Mouse (Mus musculus) heart, postnatal 0 days (tissue): ENCODE data around the gene Pfdn5. TPM values are rescaled to one million over a fixed set of nuclear protein-coding genes. Genes with fewer than 3 reads are reported as not detected.

Source experiments
- ATAC-seq: fragments of 200-750 bp; cut with Nextera tagmentation; 2 replicates; pipeline ENCODE4 v1.8.0; 2017; ENCODE audit warnings: low read depth, moderate number of reproducible peaks, moderate library complexity; ENCODE audit not compliant: insufficient read depth
- DNase-seq: peaks from one replicate; pipeline ENCODE4 v3.0.0-alpha.2; 2016; ENCODE audit warnings: low spot score
- H3K27ac ChIP-seq: fragments of 300-500 bp; sonication (generic); 2 replicates; pipeline ENCODE4 v1.5.1; 2014; ENCODE audit warnings: low read depth, mild to moderate bottlenecking
- H3K27me3 ChIP-seq: fragments of 300-500 bp; sonication (generic); 2 replicates; pipeline ENCODE4 v1.6.1; 2014; ENCODE audit warnings: low read length, mixed read lengths; ENCODE audit not compliant: control insufficient read depth, insufficient read depth
- H3K36me3 ChIP-seq: fragments of 300-500 bp; sonication (generic); replicated peaks from 2 replicates; pipeline ENCODE4 v1.6.1; 2014; ENCODE audit warnings: low read length, mixed read lengths; ENCODE audit not compliant: control insufficient read depth, insufficient read depth
- H3K4me1 ChIP-seq: fragments of 300-500 bp; sonication (generic); 2 replicates; pipeline ENCODE4 v1.6.1; 2014; ENCODE audit warnings: antibody characterized with exemption; ENCODE audit not compliant: control insufficient read depth, insufficient read depth
- H3K4me2 ChIP-seq: fragments of 300-500 bp; sonication (generic); 2 replicates; pipeline ENCODE4 v1.6.1; 2014; ENCODE audit warnings: low read depth, mild to moderate bottlenecking, low read length, moderate library complexity
- H3K4me3 ChIP-seq: fragments of 300-500 bp; sonication (generic); 2 replicates; pipeline ENCODE4 v1.5.1; 2014; ENCODE audit warnings: low read depth, low read length
- H3K9ac ChIP-seq: fragments of 300-500 bp; sonication (generic); replicated peaks from 2 replicates; pipeline ENCODE4 v1.6.1; 2014; ENCODE audit warnings: low read depth, low read length, mixed read lengths
- H3K9me3 ChIP-seq: fragments of 300-500 bp; sonication (generic); replicated peaks from 2 replicates; pipeline ENCODE4 v1.6.1; 2016; ENCODE audit warnings: low read length; ENCODE audit not compliant: control insufficient read depth
- CTCF ChIP-seq: IDR thresholded peaks from 2 replicates; pipeline ENCODE4 v1.5.1; 2016; ENCODE audit warnings: antibody characterized with exemption, control low read depth, low read depth
- EP300 ChIP-seq: IDR thresholded peaks from 2 replicates; pipeline ENCODE4 v1.6.1; 2016; ENCODE audit warnings: antibody characterized with exemption, low read depth
- WGBS: fragments of 180-500 bp; shearing (Covaris S2); extraction: QIAGEN DNeasy Blood & Tissue Kit; methylation state at CpG from one replicate; pipeline ENCODE4 v1.1.7; 2014; 5-methylcytosine and 5-hydroxymethylcytosine counted together
- polyA plus RNA-seq: library from polyadenylated mRNA; unstranded; fragments of >200 nt; fragmentation: Nextera tagmentation; extraction: Ambion mirVana; gene quantifications from 2 replicates; pipeline ENCODE4 v1.2.1, GENCODE M21; 2015
- total RNA-seq: library from RNA; depleted of rRNA; stranded (reverse); fragments of >200 nt; gene quantifications from 2 replicates; pipeline ENCODE4 v1.2.3, GENCODE M21; 2014; ENCODE audit warnings: low replicate concordance

Gene Pfdn5
- total and polyA plus RNA-seq, 2 experiments from 2014 or later = 148 to 344 TPM

DNA sequence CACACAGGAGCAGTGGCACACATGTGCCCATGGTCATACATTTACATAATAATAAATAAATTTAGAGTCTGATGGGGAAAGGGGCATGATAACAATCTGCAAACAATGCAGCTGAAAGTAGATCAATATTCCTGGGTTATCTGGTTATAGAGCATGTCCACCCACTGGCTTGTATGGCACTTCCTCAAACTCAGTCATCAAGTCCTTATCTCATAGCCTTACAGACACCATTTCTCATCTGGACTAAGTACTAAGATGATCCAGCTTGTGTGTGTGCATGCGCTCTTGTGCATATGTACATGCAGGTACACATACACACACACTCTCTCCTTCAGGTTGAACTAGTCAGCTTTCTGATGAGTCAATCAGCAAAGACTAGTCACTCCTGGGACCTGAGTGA is 38.8 kb downstream of the Pfdn5 start:
- H3K9me3 ChIP-seq = no peaks in the 10 kb centered on the region
- H3K4me3 ChIP-seq = no peak overlapping the region
- H3K4me2 ChIP-seq = no peak overlapping the region
- TF ChIP-seq CTCF (no peak), EP300 (no peak)
- ATAC-seq = no peak
- H3K9ac ChIP-seq = no peak overlapping the region
- H3K36me3 ChIP-seq = no peaks in the 10 kb centered on the region
- no peak for DNase-seq
- 97% methylated on average over 1 of the region's 1 CpGs for WGBS
- H3K27ac ChIP-seq = no peak overlapping the region
- H3K27me3 ChIP-seq = peaks cover 40% of the 10 kb centered on the region
- H3K4me1 ChIP-seq = 0 out of 2 replicates have a peak, but pooled peaks cover 5% of the 10 kb centered on the region

GRCm38 (mm10) chr15:102366238-102366637 is 40.3 kb downstream of the Pfdn5 start:
- Histone ChIP-seq H3K9ac (no peak overlapping the region), H3K4me1 (peaks cover 8% of the 10 kb centered on the region; the same call in 1 of the 2 replicates), H3K36me3 (no peaks in the 10 kb centered on the region), H3K27ac (no peak overlapping the region), H3K4me2 (peak overlapping the region; percentile 21), H3K4me3 (peak overlapping the region; percentile 24; the same call in 1 of the 2 replicates), H3K9me3 (no peaks in the 10 kb centered on the region), H3K27me3 (peaks cover 33% of the 10 kb centered on the region)
- TF ChIP-seq CTCF (no peak), EP300 (no peak)
- ATAC-seq = no peak
- WGBS = 12% methylated on average over 7 of the region's 7 CpGs
- DNase-seq = no peak

DNA sequence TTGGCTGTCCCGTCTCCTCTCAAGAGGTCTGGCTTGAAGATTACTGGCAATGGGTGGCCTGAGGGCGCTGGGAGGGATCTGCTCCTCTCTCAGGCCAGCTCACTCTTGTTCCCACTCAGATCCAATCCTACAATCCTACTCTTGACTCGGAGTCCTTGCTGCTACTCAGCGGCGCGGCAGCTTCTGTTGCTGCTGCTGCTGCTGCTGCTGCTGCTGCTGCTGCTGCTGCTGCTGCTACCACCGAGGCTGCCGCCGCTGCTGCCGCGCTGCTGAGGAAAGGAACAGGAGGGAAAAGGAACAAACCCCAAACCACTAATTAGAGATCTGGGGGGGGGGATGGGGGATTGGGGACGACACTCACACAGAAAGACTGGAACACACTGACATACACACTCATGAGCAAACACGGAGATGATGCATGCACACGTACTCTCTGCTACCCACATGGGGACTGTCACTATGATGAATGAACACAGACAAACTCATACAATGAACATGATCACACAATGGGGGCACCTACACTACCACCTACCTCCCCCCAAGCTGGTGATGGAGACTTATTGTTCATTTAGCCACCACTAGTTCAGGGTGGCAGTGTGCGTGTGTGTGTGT is 40.9 kb downstream of the Pfdn5 start, which contains the start of gene Sp7:
Gene Sp7, minus strand, starts transcription at position 450 of the 612 bp plus-strand sequence.
- H3K36me3 ChIP-seq = no peaks in the 10 kb centered on the region
- H3K27ac ChIP-seq = no peak within 1 kb of the TSS
- TF ChIP-seq CTCF (no peak), EP300 (no peak)
- H3K4me3 ChIP-seq = peak within 1 kb of the TSS; percentile 24
- ATAC-seq (no peak), DNase-seq (no peak)
- H3K9ac ChIP-seq = no peak within 1 kb of the TSS
- peak within 1 kb of the TSS; percentile 21 for H3K4me2 ChIP-seq
- H3K4me1 ChIP-seq = peaks cover 8% of the 10 kb centered on the region; the same call in 1 of the 2 replicates
- H3K27me3 ChIP-seq = peaks cover 34% of the 10 kb centered on the region
- 4% methylated on average over 15 of the region's 15 CpGs for WGBS
- H3K9me3 ChIP-seq = no peaks in the 10 kb centered on the region

- Histone ChIP-seq H3K9me3 (no peaks in the 10 kb centered on the region), H3K4me3 (no peak overlapping the region), H3K27ac (no peak overlapping the region), H3K27me3 (peaks cover 22% of the 10 kb centered on the region), H3K36me3 (no peaks in the 10 kb centered on the region), H3K4me1 (peaks cover 4% of the 10 kb centered on the region; the same call in 1 of the 2 replicates), H3K4me2 (peak overlapping the region; percentile 28), H3K9ac (no peak overlapping the region)
- ATAC-seq (no peak), DNase-seq (no peak)
- 14% methylated on average over 13 of the region's 13 CpGs for WGBS
- no peak for TF ChIP-seq CTCF
- no peak for TF ChIP-seq EP300
Measured at GRCm38 (mm10) chr15:102369972-102370371, 44.1 kb downstream of the Pfdn5 start.

- TF ChIP-seq EP300 (no peak), CTCF (no peak)
- Histone ChIP-seq H3K27me3 (peaks cover 16% of the 10 kb centered on the region; the same call in 1 of the 2 replicates), H3K36me3 (no peaks in the 10 kb centered on the region), H3K4me2 (no peak overlapping the region), H3K4me3 (no peak overlapping the region), H3K4me1 (peaks cover 4% of the 10 kb centered on the region; the same call in 1 of the 2 replicates), H3K27ac (no peak overlapping the region), H3K9me3 (no peaks in the 10 kb centered on the region), H3K9ac (no peak overlapping the region)
- no peak for ATAC-seq
- no peak for DNase-seq
- 16% methylated on average over 10 of the region's 10 CpGs for WGBS
Measured at GRCm38 (mm10) chr15:102370727-102371126, 44.8 kb downstream of the Pfdn5 start.
